ENCODE assay signal across 8 mouse cellular contexts in genomic region chr16:38091041-38091440, GRCm38 (mm10). TPM values are rescaled to one million over a fixed set of nuclear protein-coding genes. Genes with fewer than 3 reads are reported as not detected.
DNase-seq lines count a peak whose midpoint lies in the region; ATAC-seq and TF ChIP-seq lines count a peak whose summit lies in the region.

No protein-coding gene starts in this region.

- no peak for ATAC-seq in heart, embryonic 11.5 days (replicated peaks; ENCODE audit: insufficient number of reproducible peaks, low FRiP score, low TSS enrichment)
- ATAC-seq in heart, postnatal 0 days (ENCODE audit: insufficient read depth, low read depth): no peak

- no peaks in the 10 kb centered on the region for H3K36me3 ChIP-seq in heart, embryonic 11.5 days (ENCODE audit: control insufficient read depth, insufficient read depth, low read length)
- H3K36me3 ChIP-seq in ES-Bruce4 (ENCODE audit: control insufficient read depth, insufficient read depth, low read length, poor library complexity, severe bottlenecking): peaks cover 6% of the 10 kb centered on the region; the same call in 1 of the 2 replicates
- no peaks in the 10 kb centered on the region; the same call in 1 of the 2 replicates for H3K36me3 ChIP-seq in heart, postnatal 0 days (replicated peaks; ENCODE audit: control insufficient read depth, insufficient read depth, low read length)
- no peaks in the 10 kb centered on the region for H3K36me3 ChIP-seq in macrophage (ENCODE audit: inconsistent target)

- TF ChIP-seq CTCF in ES-Bruce4 (IDR thresholded peaks at IDR 0.05; ENCODE audit: low read depth, low read length): no peak
- TF ChIP-seq CTCF in heart, postnatal 0 days (IDR thresholded peaks at IDR 0.05; ENCODE audit: low read depth): no peak

- peaks cover 62% of the 10 kb centered on the region for H3K79me2 ChIP-seq in macrophage (ENCODE audit: inconsistent target)

- WGBS in heart, embryonic 11.5 days (ENCODE audit: insufficient replicate concordance): 0% methylated on average over 5 of the region's 5 CpGs
- 1% methylated on average over 5 of the region's 5 CpGs for WGBS in heart, postnatal 0 days
- 4% methylated on average over 5 of the region's 5 CpGs for WGBS in macrophage (ENCODE audit: missing documents)

- no peak for TF ChIP-seq EP300 in ES-Bruce4 (IDR thresholded peaks at IDR 0.05; ENCODE audit: insufficient read depth, low read depth, low read length)
- no peak for TF ChIP-seq EP300 in heart, postnatal 0 days (IDR thresholded peaks at IDR 0.05; ENCODE audit: low read depth)

- intact Hi-C loops in heart, postnatal 14 days (cut with DNase I): loop anchor here (2.0 to 5.0 kb wide), 2 partner anchors 46 to 108 kb away; no protein-coding TSS in a partner anchor

- no peaks in the 10 kb centered on the region for H3K9me3 ChIP-seq in heart, embryonic 11.5 days (replicated peaks; ENCODE audit: control insufficient read depth, low read length)
- no peaks in the 10 kb centered on the region for H3K9me3 ChIP-seq in ES-Bruce4 (replicated peaks; ENCODE audit: control insufficient read depth, insufficient read depth, low read length, poor library complexity, severe bottlenecking)
- no peaks in the 10 kb centered on the region for H3K9me3 ChIP-seq in heart, postnatal 0 days (replicated peaks; ENCODE audit: control insufficient read depth, low read length)

- H3K4me3 ChIP-seq in heart, embryonic 11.5 days (ENCODE audit: low read depth, low read length): peak overlapping the region; percentile 70
- H3K4me3 ChIP-seq in ES-Bruce4 (ENCODE audit: low read depth, low read length) (peak overlapping the region; percentile 99), macrophage (ENCODE audit: inconsistent target) (peak overlapping the region; percentile 94)
- H3K4me3 ChIP-seq in heart, postnatal 0 days (ENCODE audit: low read depth, low read length): peak overlapping the region; percentile 78

- no peak for TF ChIP-seq POLR2A in ES-Bruce4 (IDR thresholded peaks at IDR 0.05; ENCODE audit: insufficient read depth, low read length)

- no peaks in the 10 kb centered on the region for H3K27me3 ChIP-seq in heart, embryonic 11.5 days (ENCODE audit: control insufficient read depth, insufficient read depth, low read length)
- H3K27me3 ChIP-seq in ES-Bruce4 (ENCODE audit: control insufficient read depth, insufficient read depth, low read length, poor library complexity, severe bottlenecking): no peaks in the 10 kb centered on the region
- no peaks in the 10 kb centered on the region for H3K27me3 ChIP-seq in heart, postnatal 0 days (ENCODE audit: control insufficient read depth, insufficient read depth, low read length)

- peak overlapping the region; percentile 97 for H3K27ac ChIP-seq in heart, embryonic 11.5 days (ENCODE audit: low read depth, low read length)
- no peak overlapping the region for H3K27ac ChIP-seq in ES-Bruce4 (ENCODE audit: insufficient read depth, low read length)
- H3K27ac ChIP-seq in heart, postnatal 0 days (ENCODE audit: low read depth): peak overlapping the region; percentile 98; the same call in 1 of the 2 replicates
- H3K27ac ChIP-seq in macrophage: peak overlapping the region; percentile 68

- peaks cover 22% of the 10 kb centered on the region for H3K4me1 ChIP-seq in heart, embryonic 11.5 days (ENCODE audit: control insufficient read depth, insufficient read depth, low read length)
- peaks cover 2% of the 10 kb centered on the region for H3K4me1 ChIP-seq in ES-Bruce4 (ENCODE audit: control insufficient read depth, insufficient read depth, low read length)
- peaks cover 45% of the 10 kb centered on the region for H3K4me1 ChIP-seq in heart, postnatal 0 days (ENCODE audit: control insufficient read depth, insufficient read depth)

- H3K4me2 ChIP-seq in heart, embryonic 11.5 days: peak overlapping the region; percentile 87
- H3K4me2 ChIP-seq in heart, postnatal 0 days (ENCODE audit: low read depth, low read length): peak overlapping the region; percentile 84

- no peak for DNase-seq in heart, postnatal 14 days
- DNase-seq in heart, postnatal 0 days (ENCODE audit: low spot score): no peak
- DNase-seq in ovary, postnatal 14 days (ENCODE audit: low spot score): no peak
- no peak for DNase-seq in ovary, postnatal 36 days (ENCODE audit: low spot score)
- no peak for DNase-seq in cerebellum, adult 18-20 months

- H3K9ac ChIP-seq in heart, embryonic 11.5 days (ENCODE audit: low read depth, low read length): peak overlapping the region; percentile 75
- peak overlapping the region; percentile 99 for H3K9ac ChIP-seq in ES-Bruce4 (ENCODE audit: low read depth, poor library complexity, severe bottlenecking)
- peak overlapping the region; percentile 86 for H3K9ac ChIP-seq in heart, postnatal 0 days (replicated peaks; ENCODE audit: low read depth, low read length)

RNA-seq across cellular contexts. Expression of gene Gsk3b, which starts 2.2 kb away (rescaled TPM):
- 41.2 and 57.5 TPM in 2 replicates for polyA plus RNA-seq in heart, embryonic 11.5 days (2014; fragmentation: Nextera tagmentation; extraction: Ambion mirVana)
- 10 to 100 TPM; 54.5 to 55.3 TPM for total RNA-seq in heart, postnatal 14 days (2021)
- 47.8 and 51.6 TPM in 2 replicates for polyA plus RNA-seq in ES-Bruce4 (2011; ENCODE audit: insufficient read depth, insufficient read length, low read depth, missing spikeins)
- total RNA-seq in heart, postnatal 0 days (2014; rRNA removed; ENCODE audit: low replicate concordance): 37.4 and 40.8 TPM in 2 replicates
- polyA plus RNA-seq in heart, postnatal 0 days (2015; fragmentation: Nextera tagmentation; extraction: Ambion mirVana): 31.3 and 31.5 TPM in 2 replicates
- 100 to 1,000 TPM in 23 of 26 experiments, 10 to 100 TPM in 3; 89.0 to 203 (median 163) TPM for total RNA-seq in macrophage (2018; cell fraction: chromatin; rRNA removed)
- total RNA-seq in macrophage (2018; cell fraction: cytosol; rRNA removed): 10 to 100 TPM; 60.3 to 87.0 (median 71.8) TPM
- total RNA-seq in macrophage (2018; cell fraction: nucleus; rRNA removed): 100 to 1,000 TPM in 15 of 26 experiments, 10 to 100 TPM in 11; 77.4 to 155 (median 101) TPM
- polyA plus RNA-seq in macrophage (2018): 31.4 to 45.3 TPM (median 38.2 TPM) in 3 replicates
